Mouse (Mus musculus) lung, adult 2 months (tissue): ENCODE measurements at regions not wholly inside any gene's neighbourhood (a gene's known extent, or its start where the extent isn't known, plus 50 kb on each side); places are given as distances from the start of the nearest gene placed in this dataset.

Source experiments
- CTCF ChIP-seq: fragments of 200-500 bp; IDR thresholded peaks from 2 replicates; pipeline ENCODE4 v1.5.1; 2011; ENCODE audit warnings: mild to moderate bottlenecking, low read length, control low read depth; ENCODE audit not compliant: insufficient read depth
- POLR2A ChIP-seq: fragments of 200-500 bp; IDR thresholded peaks from 2 replicates; pipeline ENCODE4 v1.6.1; 2011; ENCODE audit warnings: low read depth, mild to moderate bottlenecking, control low read depth, low read length, borderline replicate concordance; ENCODE audit errors: extremely low read depth

DNA sequence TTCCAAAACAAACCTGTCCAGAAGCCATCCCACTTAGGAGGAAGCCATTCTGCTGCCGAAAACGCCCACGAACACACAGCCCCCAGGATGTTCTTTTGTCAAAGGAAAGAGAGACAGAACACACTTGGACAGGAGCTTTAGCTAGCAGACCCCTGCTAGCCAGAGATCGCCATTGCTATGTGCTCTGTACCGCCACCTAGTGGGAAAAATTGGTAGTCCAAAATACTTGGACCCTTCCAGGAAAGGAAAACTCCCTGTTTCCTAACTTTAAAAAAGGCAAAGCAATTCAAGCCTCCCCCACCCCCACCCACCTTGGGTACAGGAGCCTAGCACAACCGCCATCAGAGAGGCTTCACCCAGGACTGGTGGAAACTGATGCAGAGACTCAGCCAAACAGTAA is 242.5 kb upstream of the Tbx18 start:
- TF ChIP-seq CTCF = no peak
- TF ChIP-seq POLR2A = no peak
